9 mouse cellular contexts compared by ENCODE assay signal in the genomic region with DNA sequence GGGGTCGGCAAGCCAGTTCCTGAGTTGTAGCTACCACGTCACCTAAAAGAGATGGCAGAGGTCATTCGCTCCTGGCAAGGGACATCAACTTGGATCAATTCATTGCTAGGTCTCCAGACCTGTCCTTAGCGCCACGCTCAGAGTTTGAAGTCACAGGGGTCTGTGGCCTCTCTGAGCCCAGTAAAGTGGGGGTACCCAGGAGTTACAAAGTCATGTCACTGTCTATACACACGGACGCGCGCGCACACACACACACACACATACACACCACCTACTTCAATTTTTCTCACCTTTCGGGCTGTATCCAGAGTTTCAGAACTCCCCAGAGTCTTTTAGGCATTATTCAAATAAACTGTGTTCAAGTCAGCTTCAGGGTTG. TPM values are rescaled to one million over a fixed set of nuclear protein-coding genes. Genes with fewer than 3 reads are reported as not detected.
DNase-seq lines count a peak whose midpoint lies in the region; ATAC-seq and TF ChIP-seq lines count a peak whose summit lies in the region.
"Had no signal": no experiment of that assay in that cellular context is flagged by ENCODE, and none has a peak within 500 bp of the region (broad histone marks: within the 10 kb centered on the region; RNA-seq: fewer than 3 reads in every experiment).

No protein-coding gene starts in this region.

- H3K27ac ChIP-seq in layer of hippocampus, adult 2 months, result peak overlapping the region; percentile 89
- H3K27ac ChIP-seq in embryonic facial prominence, embryonic 13.5 days, result no peak overlapping the region
- no peak overlapping the region; the same call in 1 of the 2 replicates for H3K27ac ChIP-seq in hindbrain, embryonic 16.5 days (ENCODE audit: low read depth, low read length)
- H3K27ac ChIP-seq in midbrain, embryonic 15.5 days, result peak overlapping the region; percentile 74; the same call in 1 of the 2 replicates

- no peak for TF ChIP-seq CTCF in layer of hippocampus, adult 2 months (conservative IDR thresholded peaks at IDR 0.05)

- WGBS in embryonic facial prominence, embryonic 13.5 days, result 36% methylated on average over 11 of the region's 11 CpGs
- 31% methylated on average over 11 of the region's 11 CpGs for WGBS in hindbrain, embryonic 16.5 days
- WGBS in midbrain, embryonic 15.5 days, result 40% methylated on average over 11 of the region's 11 CpGs

- no peaks in the 10 kb centered on the region for H3K9me3 ChIP-seq in embryonic facial prominence, embryonic 13.5 days
- H3K9me3 ChIP-seq in hindbrain, embryonic 16.5 days (ENCODE audit: control insufficient read depth, low read length), result no peaks in the 10 kb centered on the region
- no peaks in the 10 kb centered on the region for H3K9me3 ChIP-seq in midbrain, embryonic 15.5 days

- peak in 1 of 2 experiments; percentile 1 for DNase-seq in layer of hippocampus, adult 2 months (ENCODE audit: low spot score in 2 of 2)
- no peak for DNase-seq in layer of hippocampus, adult 8-10 months (ENCODE audit: low spot score in 2 of 2)
- no peak for DNase-seq in layer of hippocampus, adult 9-11 months
- DNase-seq in kidney, postnatal 25 days, result no peak

- H3K9ac ChIP-seq in embryonic facial prominence, embryonic 13.5 days, result no peak overlapping the region
- H3K9ac ChIP-seq in hindbrain, embryonic 16.5 days (ENCODE audit: low read depth, low read length), result peak overlapping the region; percentile 74
- peak overlapping the region; percentile 68; the same call in 1 of the 2 replicates for H3K9ac ChIP-seq in midbrain, embryonic 15.5 days

- H3K4me1 ChIP-seq in embryonic facial prominence, embryonic 13.5 days, result no peaks in the 10 kb centered on the region
- H3K4me1 ChIP-seq in hindbrain, embryonic 16.5 days (ENCODE audit: control insufficient read depth, insufficient read depth, low read depth, low read length), result no peaks in the 10 kb centered on the region
- H3K4me1 ChIP-seq in midbrain, embryonic 15.5 days, result no peaks in the 10 kb centered on the region

- peak overlapping the region; percentile 76 for H3K4me2 ChIP-seq in embryonic facial prominence, embryonic 13.5 days
- peak overlapping the region; percentile 60 for H3K4me2 ChIP-seq in hindbrain, embryonic 16.5 days (ENCODE audit: low read length)
- peak overlapping the region; percentile 51 for H3K4me2 ChIP-seq in midbrain, embryonic 15.5 days

- no peak for ATAC-seq in embryonic facial prominence, embryonic 13.5 days (ENCODE audit: insufficient number of reproducible peaks, insufficient read depth, low FRiP score, low TSS enrichment, low read depth)
- peak; percentile 48; the same call in 1 of the 2 replicates for ATAC-seq in hindbrain, embryonic 16.5 days
- ATAC-seq in midbrain, embryonic 15.5 days (replicated peaks), result no peak; the same call in 1 of the 2 replicates
- no peak for ATAC-seq in erythroblast, adult 5-6 weeks (replicated peaks; ENCODE audit: low FRiP score, poor library complexity, severe bottlenecking)

- no peaks in the 10 kb centered on the region for H3K36me3 ChIP-seq in embryonic facial prominence, embryonic 13.5 days
- no peaks in the 10 kb centered on the region for H3K36me3 ChIP-seq in hindbrain, embryonic 16.5 days (ENCODE audit: control insufficient read depth, insufficient read depth, low read length)
- no peaks in the 10 kb centered on the region for H3K36me3 ChIP-seq in midbrain, embryonic 15.5 days (replicated peaks)

- H3K27me3 ChIP-seq in embryonic facial prominence, embryonic 13.5 days, result peaks cover 15% of the 10 kb centered on the region
- H3K27me3 ChIP-seq in hindbrain, embryonic 16.5 days (replicated peaks; ENCODE audit: control insufficient read depth, insufficient read depth, low read length), result no peaks in the 10 kb centered on the region
- H3K27me3 ChIP-seq in midbrain, embryonic 15.5 days (replicated peaks), result no peaks in the 10 kb centered on the region

- H3K4me3 ChIP-seq in layer of hippocampus, adult 2 months, result peak overlapping the region; percentile 75
- H3K4me3 ChIP-seq in embryonic facial prominence, embryonic 13.5 days, result peak overlapping the region; percentile 56
- peak overlapping the region; percentile 66 for H3K4me3 ChIP-seq in hindbrain, embryonic 16.5 days (ENCODE audit: low read length)
- H3K4me3 ChIP-seq in midbrain, embryonic 15.5 days, result peak overlapping the region; percentile 72

RNA-seq across cellular contexts. Expression of gene Slc9a7, which starts 0.4 kb away (rescaled TPM):
- total RNA-seq in layer of hippocampus, adult 2 months (2021), result 10 to 100 TPM; 62.9 to 65.6 TPM
- total RNA-seq in layer of hippocampus, adult 8-10 months (2022), result 10 to 100 TPM; 61.1 to 65.5 (median 63.5) TPM
- 0.60 and 1.4 TPM in 2 replicates for polyA plus RNA-seq in embryonic facial prominence, embryonic 13.5 days (2015; fragmentation: Nextera tagmentation; extraction: Ambion mirVana)
- polyA plus RNA-seq in hindbrain, embryonic 16.5 days (2015; fragmentation: Nextera tagmentation; extraction: Ambion mirVana), result 12.9 and 16.3 TPM in 2 replicates
- polyA plus RNA-seq in midbrain, embryonic 15.5 days (2015; fragmentation: Nextera tagmentation; extraction: Ambion mirVana), result 12.8 and 13.3 TPM in 2 replicates
- total RNA-seq in erythroblast, adult 5-6 weeks (2015; ENCODE audit: low replicate concordance), result 4.2 TPM in 1 of 2 replicates, not detected in the other
- 0.98 TPM in 1 of 2 replicates, not detected in the other for total RNA-seq in erythroblast, adult 5-6 weeks (2017; ENCODE audit: low replicate concordance)
- polyA plus RNA-seq: erythroblast, embryonic 14.5 days had no signal

Comparison
In these comparisons a context has a peak if more than half of its experiments do, and no peak if none do; other contexts are left out.
1. H3K27ac ChIP-seq: peak in layer of hippocampus, adult 2 months (single experiment) and midbrain, embryonic 15.5 days (single experiment); none in embryonic facial prominence, embryonic 13.5 days (single experiment) and hindbrain, embryonic 16.5 days (single experiment).
2. RNA of gene Slc9a7, which starts 0.4 kb away (total RNA-seq): 62.9 to 65.6 TPM in layer of hippocampus, adult 2 months and 61.1 to 65.5 TPM in layer of hippocampus, adult 8-10 months; 0.98 to 4.2 TPM in erythroblast, adult 5-6 weeks; every median in the first group is over 10 times any median in the second.
3. Peak in every context shown above with its lines, with median percentiles within 50 percentile points of each other: H3K4me3 ChIP-seq and H3K4me2 ChIP-seq.